Mouse (Mus musculus) spleen, embryonic (tissue): ENCODE data around the gene Olfr312.
"Not testable (repeated sequence)": the region's sequence is repeated elsewhere in the genome, so short reads cannot be mapped to it uniquely, and the experiment has no call there.

Source experiments
- CTCF ChIA-PET: fragments of 350-600 bp; sonication (Branson Sonifier 250); formaldehyde crosslinking; loops from one replicate; lab custom pipeline; 2022; lab: Charles Lee

Olfr312 gene

GRCm38 (mm10) chr11:58828937-58829336 lies at the start of gene Olfr312:
Gene Olfr312 (plus strand): TSS chr11:58829237.
- CTCF ChIA-PET: not testable (repeated sequence)

GRCm38 (mm10) chr11:58782480-58783089 lies 46.5 kb upstream of the Olfr312 start, which contains the start of gene Olfr314:
Gene Olfr314 (plus strand): TSS chr11:58782952.
- CTCF ChIA-PET: no interaction called here

GRCm38 (mm10) chr11:58784182-58784581 lies 44.9 kb upstream of the Olfr312 start:
- CTCF ChIA-PET: interaction anchor here (0.7 kb wide), 1 partner anchor 28 kb away, joined by 3 read pairs; no protein-coding TSS in a partner anchor

GRCm38 (mm10) chr11:58787651-58788050 lies 41.4 kb upstream of the Olfr312 start:
- CTCF ChIA-PET: no interaction called here

- CTCF ChIA-PET: interaction anchor here (0.5 kb wide), 1 partner anchor 21 kb away, joined by 3 read pairs; no protein-coding TSS in a partner anchor
Observed at GRCm38 (mm10) chr11:58788346-58788745, 40.7 kb upstream of the Olfr312 start.

GRCm38 (mm10) chr11:58789532-58789931 lies 39.5 kb upstream of the Olfr312 start:
- CTCF ChIA-PET: no interaction called here

GRCm38 (mm10) chr11:58790053-58790452 lies 39.0 kb upstream of the Olfr312 start:
- CTCF ChIA-PET: no interaction called here

- CTCF ChIA-PET: no interaction called here
Observed at GRCm38 (mm10) chr11:58790646-58791045, 38.4 kb upstream of the Olfr312 start.

GRCm38 (mm10) chr11:58795856-58796255 lies 33.2 kb upstream of the Olfr312 start:
- CTCF ChIA-PET: no interaction called here

- CTCF ChIA-PET: no interaction called here
Observed at GRCm38 (mm10) chr11:58796850-58797249, 32.2 kb upstream of the Olfr312 start.

GRCm38 (mm10) chr11:58799747-58800146 lies 29.3 kb upstream of the Olfr312 start:
- CTCF ChIA-PET: no interaction called here

GRCm38 (mm10) chr11:58801558-58802228 lies 27.3 kb upstream of the Olfr312 start, which contains the start of gene Fam183b:
Gene Fam183b (minus strand): TSS chr11:58801960.
- CTCF ChIA-PET: interaction anchor here (0.5 kb wide), 1 partner anchor 161 kb away, joined by 5 read pairs; the partner anchor contains the start of gene Trim58

GRCm38 (mm10) chr11:58803871-58804270 lies 25.2 kb upstream of the Olfr312 start:
- CTCF ChIA-PET: no interaction called here

- CTCF ChIA-PET: no interaction called here
Observed at GRCm38 (mm10) chr11:58804393-58804792, 24.6 kb upstream of the Olfr312 start.

- CTCF ChIA-PET: no interaction called here
Observed at GRCm38 (mm10) chr11:58812001-58812400, 17.0 kb upstream of the Olfr312 start.

GRCm38 (mm10) chr11:58814700-58815099 lies 14.3 kb upstream of the Olfr312 start, which contains the start of gene Olfr313:
Gene Olfr313 (plus strand): TSS chr11:58815000.
- CTCF ChIA-PET: not testable (repeated sequence)

GRCm38 (mm10) chr11:58815676-58816075 lies 13.4 kb upstream of the Olfr312 start:
- CTCF ChIA-PET: no interaction called here

GRCm38 (mm10) chr11:58829764-58830163 lies 727 bp downstream of the Olfr312 start:
- CTCF ChIA-PET: no interaction called here

GRCm38 (mm10) chr11:58832541-58832940 lies 3.5 kb downstream of the Olfr312 start:
- CTCF ChIA-PET: not testable (repeated sequence)

GRCm38 (mm10) chr11:58838951-58839350 lies 9.9 kb downstream of the Olfr312 start, which contains the start of gene Olfr311:
Gene Olfr311 (plus strand): TSS chr11:58839251.
- CTCF ChIA-PET: not testable (repeated sequence)

GRCm38 (mm10) chr11:58846919-58847461 lies 18.0 kb downstream of the Olfr312 start, which contains the start of gene Gm12258:
Gene Gm12258 (plus strand): TSS chr11:58847158.
- CTCF ChIA-PET: interaction anchor here (0.6 kb wide), 1 partner anchor 101 kb away, joined by 3 read pairs; no protein-coding TSS in a partner anchor

- CTCF ChIA-PET: interaction anchor here (0.6 kb wide), 1 partner anchor 100 kb away, joined by 3 read pairs; no protein-coding TSS in a partner anchor
Observed at GRCm38 (mm10) chr11:58847636-58848035, 18.6 kb downstream of the Olfr312 start.
